Mouse (Mus musculus) neural tube, embryonic 13.5 days (tissue): ENCODE results near the gene Ugt1a6b. TPM values are rescaled to one million over a fixed set of nuclear protein-coding genes. Genes with fewer than 3 reads are reported as not detected.
A peak's percentile ranks its signal among the peaks of the same experiment; 100 is the strongest.

Source experiments
- ATAC-seq: fragments of 200-750 bp; cut with Nextera tagmentation; 2 replicates; pipeline ENCODE4 v1.8.0; 2017; ENCODE audit warnings: low read depth, mild to moderate bottlenecking, moderate TSS enrichment, moderate library complexity
- H3K27ac ChIP-seq: fragments of 300-500 bp; sonication (generic); replicated peaks from 2 replicates; pipeline ENCODE4 v1.5.1; 2015; ENCODE audit warnings: moderate library complexity, mild to moderate bottlenecking, inconsistent platforms
- H3K27me3 ChIP-seq: fragments of 300-500 bp; sonication (generic); 2 replicates; pipeline ENCODE4 v1.6.1; 2015; ENCODE audit warnings: mild to moderate bottlenecking, inconsistent platforms
- H3K36me3 ChIP-seq: fragments of 300-500 bp; sonication (generic); 2 replicates; pipeline ENCODE4 v1.6.1; 2015; ENCODE audit warnings: mild to moderate bottlenecking, inconsistent platforms
- H3K4me1 ChIP-seq: fragments of 300-500 bp; sonication (generic); replicated peaks from 2 replicates; pipeline ENCODE4 v1.6.1; 2015; ENCODE audit warnings: inconsistent platforms
- H3K4me2 ChIP-seq: fragments of 300-500 bp; sonication (generic); 2 replicates; pipeline ENCODE4 v1.6.1; 2015; ENCODE audit warnings: inconsistent platforms, mild to moderate bottlenecking, moderate library complexity
- H3K4me3 ChIP-seq: fragments of 300-500 bp; sonication (generic); 2 replicates; pipeline ENCODE4 v1.5.1; 2015; ENCODE audit warnings: mild to moderate bottlenecking, inconsistent platforms
- H3K9ac ChIP-seq: fragments of 300-500 bp; sonication (generic); 2 replicates; pipeline ENCODE4 v1.6.1; 2015; ENCODE audit warnings: moderate library complexity, mild to moderate bottlenecking, inconsistent platforms
- H3K9me3 ChIP-seq: fragments of 300-500 bp; sonication (generic); 2 replicates; pipeline ENCODE4 v1.6.1; 2016; ENCODE audit warnings: inconsistent platforms
- WGBS: fragments of 180-500 bp; shearing (Covaris S2); methylation state at CpG from one replicate; pipeline ENCODE4 v1.1.7; 2015; 5-methylcytosine and 5-hydroxymethylcytosine counted together
- polyA plus RNA-seq: library from polyadenylated mRNA; unstranded; fragments of >200 nt; fragmentation: Nextera tagmentation; extraction: Ambion mirVana; gene quantifications from 2 replicates; pipeline ENCODE4 v1.2.1, GENCODE M21; 2015

Gene Ugt1a6b
- polyA plus RNA-seq, 1 experiment from 2014 or later = not detected

- WGBS = 81% methylated on average over 13 of the region's 13 CpGs
- peaks cover 12% of the 10 kb centered on the region; the same call in 1 of the 2 replicates for H3K4me1 ChIP-seq
- no peak overlapping the region for H3K9ac ChIP-seq
- no peak overlapping the region for H3K4me2 ChIP-seq
- H3K9me3 ChIP-seq = peaks cover 71% of the 10 kb centered on the region
- H3K36me3 ChIP-seq = peaks cover 21% of the 10 kb centered on the region
- no peaks in the 10 kb centered on the region for H3K27me3 ChIP-seq
- no peak overlapping the region for H3K4me3 ChIP-seq
- no peak for ATAC-seq
- no peak overlapping the region for H3K27ac ChIP-seq
Observed at GRCm38 (mm10) chr1:88255989-88256754, 153.1 kb downstream of the Ugt1a6b start.

- Histone ChIP-seq H3K36me3 (peaks cover 30% of the 10 kb centered on the region), H3K9ac (no peak overlapping the region), H3K27me3 (no peaks in the 10 kb centered on the region), H3K4me3 (no peak overlapping the region), H3K9me3 (peaks cover 64% of the 10 kb centered on the region), H3K27ac (no peak overlapping the region), H3K4me1 (peaks cover 17% of the 10 kb centered on the region; the same call in 1 of the 2 replicates), H3K4me2 (no peak overlapping the region)
- ATAC-seq = no peak
- 80% methylated on average over 10 of the region's 10 CpGs for WGBS
Observed at GRCm38 (mm10) chr1:88256886-88257663, 154.0 kb downstream of the Ugt1a6b start.

GRCm38 (mm10) chr1:88257681-88258080 lies 154.6 kb downstream of the Ugt1a6b start:
- Histone ChIP-seq H3K4me2 (no peak overlapping the region), H3K9me3 (peaks cover 58% of the 10 kb centered on the region), H3K4me3 (no peak overlapping the region), H3K9ac (no peak overlapping the region), H3K4me1 (peaks cover 23% of the 10 kb centered on the region), H3K27ac (no peak overlapping the region), H3K36me3 (peaks cover 36% of the 10 kb centered on the region), H3K27me3 (no peaks in the 10 kb centered on the region)
- ATAC-seq = no peak
- WGBS = 79% methylated on average over 6 of the region's 6 CpGs

GRCm38 (mm10) chr1:88258361-88258760 lies 155.3 kb downstream of the Ugt1a6b start:
- ATAC-seq = no peak
- H3K4me1 ChIP-seq = peaks cover 25% of the 10 kb centered on the region
- H3K27me3 ChIP-seq = no peaks in the 10 kb centered on the region
- WGBS = 64% methylated on average over 6 of the region's 6 CpGs
- H3K27ac ChIP-seq = no peak overlapping the region
- no peak overlapping the region for H3K4me3 ChIP-seq
- no peak overlapping the region for H3K9ac ChIP-seq
- H3K36me3 ChIP-seq = peaks cover 43% of the 10 kb centered on the region
- peaks cover 51% of the 10 kb centered on the region for H3K9me3 ChIP-seq
- H3K4me2 ChIP-seq = no peak overlapping the region

- peaks cover 50% of the 10 kb centered on the region for H3K36me3 ChIP-seq
- no peak overlapping the region for H3K4me2 ChIP-seq
- peaks cover 46% of the 10 kb centered on the region for H3K9me3 ChIP-seq
- WGBS = 73% methylated on average over 8 of the region's 8 CpGs
- no peak overlapping the region for H3K9ac ChIP-seq
- no peaks in the 10 kb centered on the region for H3K27me3 ChIP-seq
- no peak overlapping the region for H3K4me3 ChIP-seq
- ATAC-seq = peak; percentile 1; the same call in 1 of the 2 replicates
- H3K4me1 ChIP-seq = peaks cover 25% of the 10 kb centered on the region
- no peak overlapping the region for H3K27ac ChIP-seq
Observed at GRCm38 (mm10) chr1:88258881-88259642, 156.0 kb downstream of the Ugt1a6b start.

- H3K9me3 ChIP-seq = peaks cover 40% of the 10 kb centered on the region
- H3K4me2 ChIP-seq = no peak overlapping the region
- H3K27ac ChIP-seq = no peak overlapping the region
- H3K4me1 ChIP-seq = peaks cover 25% of the 10 kb centered on the region
- no peak overlapping the region for H3K9ac ChIP-seq
- peaks cover 56% of the 10 kb centered on the region for H3K36me3 ChIP-seq
- no peak overlapping the region for H3K4me3 ChIP-seq
- 78% methylated on average over 4 of the region's 4 CpGs for WGBS
- peak; percentile 2; the same call in 1 of the 2 replicates for ATAC-seq
- H3K27me3 ChIP-seq = no peaks in the 10 kb centered on the region
Observed at GRCm38 (mm10) chr1:88259643-88260024, 156.6 kb downstream of the Ugt1a6b start.

- Histone ChIP-seq H3K27ac (no peak overlapping the region), H3K36me3 (peaks cover 60% of the 10 kb centered on the region), H3K27me3 (no peaks in the 10 kb centered on the region), H3K9ac (no peak overlapping the region), H3K4me1 (peaks cover 25% of the 10 kb centered on the region), H3K4me3 (no peak overlapping the region), H3K4me2 (no peak overlapping the region), H3K9me3 (peaks cover 35% of the 10 kb centered on the region)
- whole genome bisulfite sequencing = 81% methylated on average over 6 of the region's 6 CpGs
- peak; percentile 3; the same call in 1 of the 2 replicates for ATAC-seq
Observed at GRCm38 (mm10) chr1:88260114-88260513, 157.1 kb downstream of the Ugt1a6b start.

GRCm38 (mm10) chr1:88260604-88261377 lies 157.7 kb downstream of the Ugt1a6b start:
- Histone ChIP-seq H3K4me2 (no peak overlapping the region), H3K27me3 (no peaks in the 10 kb centered on the region), H3K36me3 (peaks cover 67% of the 10 kb centered on the region), H3K9ac (no peak overlapping the region), H3K27ac (no peak overlapping the region), H3K4me1 (peaks cover 25% of the 10 kb centered on the region), H3K4me3 (no peak overlapping the region), H3K9me3 (peaks cover 33% of the 10 kb centered on the region)
- ATAC-seq = no peak
- WGBS = 85% methylated on average over 10 of the region's 10 CpGs

- Histone ChIP-seq H3K9me3 (peaks cover 24% of the 10 kb centered on the region), H3K36me3 (peaks cover 76% of the 10 kb centered on the region), H3K4me2 (no peak overlapping the region), H3K9ac (no peak overlapping the region), H3K4me3 (no peak overlapping the region), H3K27me3 (no peaks in the 10 kb centered on the region), H3K4me1 (peaks cover 25% of the 10 kb centered on the region), H3K27ac (no peak overlapping the region)
- 85% methylated on average over 7 of the region's 7 CpGs for WGBS
- ATAC-seq = no peak
Observed at GRCm38 (mm10) chr1:88261706-88262105, 158.7 kb downstream of the Ugt1a6b start.

- Histone ChIP-seq H3K4me1 (peaks cover 25% of the 10 kb centered on the region), H3K9me3 (peaks cover 19% of the 10 kb centered on the region), H3K36me3 (peaks cover 82% of the 10 kb centered on the region), H3K27ac (no peak overlapping the region), H3K9ac (no peak overlapping the region), H3K27me3 (no peaks in the 10 kb centered on the region), H3K4me3 (no peak overlapping the region), H3K4me2 (no peak overlapping the region)
- no peak for ATAC-seq
- 77% methylated on average over 4 of the region's 4 CpGs for WGBS
Observed at GRCm38 (mm10) chr1:88262255-88262654, 159.2 kb downstream of the Ugt1a6b start.

GRCm38 (mm10) chr1:88262961-88263360 lies 159.9 kb downstream of the Ugt1a6b start:
- no peak overlapping the region for H3K27ac ChIP-seq
- peaks cover 12% of the 10 kb centered on the region for H3K9me3 ChIP-seq
- H3K27me3 ChIP-seq = no peaks in the 10 kb centered on the region
- 79% methylated on average over 6 of the region's 6 CpGs for WGBS
- no peak overlapping the region for H3K4me3 ChIP-seq
- H3K4me1 ChIP-seq = peaks cover 25% of the 10 kb centered on the region
- H3K4me2 ChIP-seq = no peak overlapping the region
- H3K36me3 ChIP-seq = peaks cover 89% of the 10 kb centered on the region
- no peak for ATAC-seq
- no peak overlapping the region for H3K9ac ChIP-seq
